Mouse (Mus musculus): ENCODE data around the gene Cd302.

- no peak for TF ChIP-seq GATA1 (IDR thresholded peaks at IDR 0.05; ENCODE audit: borderline replicate concordance, low read length)
- TF ChIP-seq FLI1 (IDR thresholded peaks at IDR 0.05; ENCODE audit: low read length) = no peak
Measured at GRCm38 (mm10) chr2:60214683-60215082, 69.6 kb downstream of the Cd302 start.
